ENCODE assay signal across 9 mouse cellular contexts in the genomic region with DNA sequence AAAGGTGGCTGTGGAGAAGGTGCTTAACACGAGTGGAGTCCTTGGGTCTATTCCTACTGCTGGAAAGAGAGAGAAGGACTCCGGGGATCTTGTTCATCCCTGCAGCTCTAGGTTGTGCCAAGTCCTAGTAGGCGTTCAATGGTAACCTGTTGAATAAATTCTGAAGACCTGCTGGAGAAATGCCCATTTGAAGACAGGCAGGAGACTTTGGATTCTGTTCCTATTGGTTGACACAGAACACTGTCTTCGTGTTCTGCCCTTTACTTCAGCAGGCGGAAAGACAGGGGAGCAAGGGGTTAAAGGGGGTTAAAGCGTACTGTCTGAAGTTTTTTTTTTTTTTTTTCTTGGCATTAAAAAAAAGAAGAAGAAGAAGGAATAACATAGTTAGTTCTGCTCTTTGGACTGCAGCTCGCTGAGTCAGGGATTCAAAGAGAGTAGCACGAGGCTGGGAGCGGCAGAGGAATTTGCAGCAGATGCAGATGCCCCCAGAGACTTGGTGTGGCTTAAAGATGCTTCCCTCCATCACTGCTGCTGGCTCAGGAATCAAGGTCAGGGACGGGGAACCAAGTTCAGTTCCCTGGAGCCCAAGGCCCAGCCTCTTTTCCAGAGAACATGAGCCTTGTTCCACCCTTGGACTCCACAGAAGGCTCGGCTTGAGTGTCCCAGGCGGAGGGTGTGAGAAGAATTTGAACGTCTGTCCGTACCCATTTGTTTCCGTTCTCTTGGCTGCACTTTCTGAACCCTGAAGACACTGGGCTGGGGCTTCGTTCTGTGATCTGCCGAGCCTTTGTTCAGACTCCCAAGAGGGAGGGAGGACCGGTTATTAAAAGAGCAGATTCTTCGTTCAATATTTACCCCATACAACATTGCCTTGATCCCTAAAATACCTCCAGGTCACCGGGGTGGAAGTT. TPM values are rescaled to one million over a fixed set of nuclear protein-coding genes. Genes with fewer than 3 reads are reported as not detected.
DNase-seq lines count a peak whose midpoint lies in the region; ATAC-seq lines count a peak whose summit lies in the region.
"Had no signal": no experiment of that assay in that cellular context is flagged by ENCODE, and none has a peak within 500 bp of the region (broad histone marks: within the 10 kb centered on the region; RNA-seq: fewer than 3 reads in every experiment).

No protein-coding gene starts in this region.

- 64% methylated on average over 20 of the region's 20 CpGs for WGBS in hindbrain, embryonic 10.5 days
- 61% methylated on average over 20 of the region's 20 CpGs for WGBS in hindbrain, embryonic 13.5 days
- WGBS in intestine, embryonic 14.5 days: 40% methylated on average over 20 of the region's 20 CpGs
- WGBS in macrophage (ENCODE audit: missing documents): 51% methylated on average over 18 of the region's 20 CpGs

- no peak overlapping the region for H3K9ac ChIP-seq in hindbrain, embryonic 13.5 days
- H3K9ac ChIP-seq in intestine, embryonic 14.5 days (ENCODE audit: low read length): no peak overlapping the region
- H3K9ac ChIP-seq: neural tube, embryonic 13.5 days had no signal

- peaks cover 11% of the 10 kb centered on the region; the same call in 1 of the 2 replicates for H3K9me3 ChIP-seq in hindbrain, embryonic 10.5 days
- H3K9me3 ChIP-seq in hindbrain, embryonic 13.5 days: peaks cover 3% of the 10 kb centered on the region; the same call in 1 of the 2 replicates
- H3K9me3 ChIP-seq in intestine, embryonic 14.5 days (ENCODE audit: control insufficient read depth, low read length): peaks cover 3% of the 10 kb centered on the region

- no peak overlapping the region for H3K4me3 ChIP-seq in hindbrain, embryonic 10.5 days
- no peak overlapping the region for H3K4me3 ChIP-seq in hindbrain, embryonic 13.5 days
- H3K4me3 ChIP-seq in brown adipose tissue, adult 24 weeks (ENCODE audit: insufficient read depth, low read depth, low read length): peak overlapping the region; percentile 30
- H3K4me3 ChIP-seq in intestine, embryonic 14.5 days (ENCODE audit: low read depth, low read length): no peak overlapping the region
- H3K4me3 ChIP-seq in macrophage (ENCODE audit: inconsistent target): no peak overlapping the region
- H3K4me3 ChIP-seq: neural tube, embryonic 13.5 days had no signal

- no peaks in the 10 kb centered on the region for H3K36me3 ChIP-seq in hindbrain, embryonic 10.5 days
- H3K36me3 ChIP-seq in hindbrain, embryonic 13.5 days: no peaks in the 10 kb centered on the region
- no peaks in the 10 kb centered on the region for H3K36me3 ChIP-seq in intestine, embryonic 14.5 days (ENCODE audit: control insufficient read depth, insufficient read depth, low read length)
- H3K36me3 ChIP-seq in macrophage (ENCODE audit: inconsistent target): no peaks in the 10 kb centered on the region
- H3K36me3 ChIP-seq: neural tube, embryonic 13.5 days had no signal

- H3K27ac ChIP-seq in hindbrain, embryonic 10.5 days: no peak overlapping the region
- no peak overlapping the region for H3K27ac ChIP-seq in hindbrain, embryonic 13.5 days
- H3K27ac ChIP-seq in brown adipose tissue, adult 24 weeks (replicated peaks; ENCODE audit: low read depth, low read length): peak overlapping the region; percentile 81
- H3K27ac ChIP-seq in intestine, embryonic 14.5 days (ENCODE audit: low read depth): peak overlapping the region; percentile 80
- H3K27ac ChIP-seq in macrophage: peak overlapping the region; percentile 50
- H3K27ac ChIP-seq: neural tube, embryonic 13.5 days had no signal

- H3K4me1 ChIP-seq in hindbrain, embryonic 10.5 days (replicated peaks): peaks cover 12% of the 10 kb centered on the region; the same call in 1 of the 2 replicates
- 0 out of 2 replicates have a peak, but pooled peaks cover 2% of the 10 kb centered on the region for H3K4me1 ChIP-seq in hindbrain, embryonic 13.5 days (replicated peaks)
- H3K4me1 ChIP-seq in brown adipose tissue, adult 24 weeks (ENCODE audit: control insufficient read depth, insufficient read depth, insufficient read length, low read length): peaks cover 3% of the 10 kb centered on the region; the same call in 1 of the 2 replicates
- peaks cover 14% of the 10 kb centered on the region for H3K4me1 ChIP-seq in intestine, embryonic 14.5 days (replicated peaks; ENCODE audit: control insufficient read depth, insufficient read depth, low read length)
- H3K4me1 ChIP-seq: neural tube, embryonic 13.5 days had no signal

- H3K79me2 ChIP-seq in macrophage (ENCODE audit: inconsistent target): no peaks in the 10 kb centered on the region

- H3K4me2 ChIP-seq in hindbrain, embryonic 13.5 days: no peak overlapping the region
- peak overlapping the region; percentile 30; the same call in 1 of the 2 replicates for H3K4me2 ChIP-seq in intestine, embryonic 14.5 days (ENCODE audit: low read length)
- H3K4me2 ChIP-seq: neural tube, embryonic 13.5 days had no signal

- H3K27me3 ChIP-seq in hindbrain, embryonic 10.5 days (ENCODE audit: insufficient read depth, poor library complexity, severe bottlenecking): no peaks in the 10 kb centered on the region
- no peaks in the 10 kb centered on the region for H3K27me3 ChIP-seq in hindbrain, embryonic 13.5 days
- H3K27me3 ChIP-seq in intestine, embryonic 14.5 days (replicated peaks; ENCODE audit: control insufficient read depth, insufficient read depth, low read length): no peaks in the 10 kb centered on the region
- H3K27me3 ChIP-seq: neural tube, embryonic 13.5 days had no signal

- peak; percentile 11 for DNase-seq in hindbrain, embryonic 10.5 days (ENCODE audit: low spot score)
- DNase-seq in intestine, embryonic 14.5 days (ENCODE audit: low spot score): no peak
- DNase-seq in layer of hippocampus, postnatal 10 days (ENCODE audit: low spot score in 2 of 2): no peak
- no peak for DNase-seq in cerebellum, adult 11-12 months

- no peak for ATAC-seq in hindbrain, embryonic 13.5 days (ENCODE audit: low FRiP score)
- ATAC-seq in intestine, embryonic 14.5 days (replicated peaks; ENCODE audit: low FRiP score, low TSS enrichment, low read depth): no peak
- ATAC-seq in monocyte, adult 5-6 weeks (replicated peaks; ENCODE audit: insufficient number of reproducible peaks, low FRiP score, low TSS enrichment, poor library complexity, severe bottlenecking): no peak

RNA-seq across cellular contexts. Expression of gene Capzb, which starts 17.4 kb away (rescaled TPM):
- 331 and 370 TPM in 2 replicates for polyA plus RNA-seq in hindbrain, embryonic 10.5 days (2016; fragmentation: Nextera tagmentation; extraction: Ambion mirVana)
- polyA plus RNA-seq in hindbrain, embryonic 13.5 days (2015; fragmentation: Nextera tagmentation; extraction: Ambion mirVana): 340 and 343 TPM in 2 replicates
- 154 and 166 TPM in 2 replicates for polyA plus RNA-seq in brown adipose tissue, adult 24 weeks (2012; ENCODE audit: insufficient read depth, insufficient read length, missing spikeins)
- polyA plus RNA-seq in intestine, embryonic 14.5 days (2014; fragmentation: Nextera tagmentation; extraction: Ambion mirVana): 313 and 325 TPM in 2 replicates
- total RNA-seq in macrophage (2018; cell fraction: chromatin; rRNA removed): 100 to 1,000 TPM; 159 to 332 (median 238) TPM
- 100 to 1,000 TPM; 379 to 591 (median 456) TPM for total RNA-seq in macrophage (2018; cell fraction: cytosol; rRNA removed)
- 100 to 1,000 TPM; 176 to 252 (median 211) TPM for total RNA-seq in macrophage (2018; cell fraction: nucleus; rRNA removed)
- polyA plus RNA-seq in macrophage (2018): 485 to 769 TPM (median 513 TPM) in 3 replicates
- total RNA-seq in monocyte, adult 5-6 weeks (2017): 302 to 348 TPM (median 323 TPM) in 3 replicates
- 100 to 1,000 TPM; 343 to 381 TPM for total RNA-seq in layer of hippocampus, postnatal 10 days (2021)

RNA-seq across cellular contexts. Expression of gene Minos1, which starts 44.4 kb away (rescaled TPM):
- polyA plus RNA-seq in hindbrain, embryonic 10.5 days (2016; fragmentation: Nextera tagmentation; extraction: Ambion mirVana): 377 and 428 TPM in 2 replicates
- 424 and 441 TPM in 2 replicates for polyA plus RNA-seq in hindbrain, embryonic 13.5 days (2015; fragmentation: Nextera tagmentation; extraction: Ambion mirVana)
- polyA plus RNA-seq in brown adipose tissue, adult 24 weeks (2012; ENCODE audit: insufficient read depth, insufficient read length, missing spikeins): 1,161 and 1,254 TPM in 2 replicates
- 530 and 580 TPM in 2 replicates for polyA plus RNA-seq in intestine, embryonic 14.5 days (2014; fragmentation: Nextera tagmentation; extraction: Ambion mirVana)
- total RNA-seq in macrophage (2018; cell fraction: chromatin; rRNA removed): 10 to 100 TPM in 15 of 26 experiments, 1 to 10 TPM in 11; 4.5 to 29.8 (median 11.4) TPM
- 100 to 1,000 TPM; 133 to 252 (median 172) TPM for total RNA-seq in macrophage (2018; cell fraction: cytosol; rRNA removed)
- total RNA-seq in macrophage (2018; cell fraction: nucleus; rRNA removed): 10 to 100 TPM; 11.5 to 64.0 (median 23.6) TPM
- polyA plus RNA-seq in macrophage (2018): 137 to 180 TPM (median 157 TPM) in 3 replicates
- total RNA-seq in monocyte, adult 5-6 weeks (2017): 102 to 135 TPM (median 117 TPM) in 3 replicates
- total RNA-seq in layer of hippocampus, postnatal 10 days (2021): 100 to 1,000 TPM; 206 to 208 TPM

Comparison
In these comparisons a context has a peak if more than half of its experiments do, and no peak if none do; other contexts are left out.
1. H3K27ac ChIP-seq: peak in brown adipose tissue, adult 24 weeks (single experiment), intestine, embryonic 14.5 days (single experiment) and macrophage (single experiment); none in hindbrain, embryonic 10.5 days (single experiment) and hindbrain, embryonic 13.5 days (single experiment).